Mouse (Mus musculus) urinary bladder, adult 2 months (tissue): ENCODE data around the gene Cyp39a1. TPM values are rescaled to one million over a fixed set of nuclear protein-coding genes. Genes with fewer than 3 reads are reported as not detected.

Experiments used
- DNase-seq: peaks from one replicate; pipeline ENCODE4 v3.0.0; 2022; ENCODE audit warnings: low spot score
- polyA plus RNA-seq: library from polyadenylated mRNA; depleted of rRNA; stranded (reverse); fragments of >200 nt; gene quantifications from 2 replicates; pipeline ENCODE4 v1.2.3, GENCODE M21; 2012; rRNA removed

Cyp39a1 gene
- polyA plus RNA-seq, result 9.9 and 10.5 TPM in 2 replicates

DNA sequence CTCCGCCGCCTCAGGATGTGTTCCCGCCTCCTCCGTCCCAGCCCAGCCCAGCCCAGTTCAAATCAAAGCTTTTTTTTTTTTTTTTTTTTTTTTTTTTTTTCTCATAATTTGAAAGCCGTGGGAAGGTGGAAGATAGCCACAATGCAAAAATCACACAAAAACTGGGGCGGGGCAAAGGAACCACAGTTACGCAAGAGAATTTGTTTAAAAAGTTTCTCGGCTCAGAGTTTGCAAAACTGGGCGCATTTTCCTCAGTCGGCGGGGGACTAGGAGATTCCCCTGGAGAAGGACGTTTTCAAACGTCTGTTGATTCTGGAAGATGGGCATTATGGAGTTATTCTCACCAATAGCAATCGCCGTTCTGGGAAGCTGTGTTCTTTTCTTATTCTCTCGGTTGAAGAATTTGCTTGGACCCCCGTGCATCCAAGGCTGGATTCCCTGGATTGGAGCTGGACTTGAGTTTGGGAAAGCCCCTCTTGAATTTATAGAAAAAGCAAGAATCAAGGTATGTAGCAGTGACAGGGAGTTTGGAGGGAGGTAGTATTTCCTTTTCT, at the start of gene Cyp39a1:
Cyp39a1 (plus strand) TSS at position 136 of the 554 bp plus-strand sequence.
- DNase-seq, result no peak

DNA sequence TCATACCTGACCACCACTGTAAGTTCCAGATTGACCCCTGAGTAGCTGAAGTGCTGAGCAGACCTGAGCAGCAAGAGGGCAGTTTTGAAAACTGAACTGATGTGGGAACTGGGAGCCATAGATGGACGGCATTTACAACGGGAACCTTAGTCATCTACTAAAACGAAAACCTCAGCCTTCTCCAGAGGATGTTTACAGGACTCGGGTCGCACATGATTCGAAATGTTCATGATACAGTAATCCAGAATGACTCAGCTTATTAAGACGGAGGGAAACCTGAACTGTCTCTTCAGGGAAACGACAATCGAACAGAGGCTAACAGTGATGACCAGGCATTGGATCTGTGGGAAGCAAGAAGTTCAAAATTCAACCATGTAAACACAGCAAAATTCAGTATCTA, 48.1 kb upstream of the Cyp39a1 start:
- no peak for DNase-seq

DNA sequence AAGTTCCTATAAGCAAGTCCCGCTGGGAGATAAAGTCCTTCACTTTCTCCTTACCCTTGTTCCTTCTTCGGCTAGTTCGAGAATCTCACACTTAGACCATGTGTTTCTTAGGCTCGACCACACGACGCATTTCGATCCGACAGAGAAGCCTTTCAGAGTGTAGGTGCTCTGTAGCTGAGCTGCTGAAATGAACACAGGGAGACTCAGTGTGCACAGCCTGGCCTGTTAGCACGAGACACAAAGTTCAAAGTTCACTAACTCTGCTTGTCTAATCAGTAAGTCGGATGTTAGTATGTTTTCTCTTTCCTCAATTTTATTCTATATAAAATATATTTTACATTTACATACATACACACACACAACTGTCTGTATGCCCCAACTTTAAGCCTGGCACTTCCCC, 45.1 kb upstream of the Cyp39a1 start:
- DNase-seq, result no peak

DNA sequence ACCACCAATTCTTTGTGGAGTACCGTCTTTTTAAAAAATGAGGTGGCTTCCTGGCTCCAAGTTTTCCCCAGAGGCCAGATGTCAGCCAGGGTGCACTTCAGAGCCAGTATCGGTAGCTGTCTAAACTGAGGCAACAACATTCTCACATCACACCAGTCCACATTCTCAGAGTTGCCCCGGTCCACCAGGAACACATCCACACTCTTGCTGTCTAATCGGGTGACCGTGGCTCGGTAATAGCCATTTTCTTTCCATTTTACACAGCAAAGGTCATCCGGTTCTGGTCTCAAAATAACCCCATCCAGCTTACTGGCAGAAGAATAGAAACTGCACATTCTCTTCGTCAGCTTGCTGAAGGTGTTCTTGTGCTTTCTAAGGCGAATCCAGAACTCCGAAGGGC, 39.0 kb upstream of the Cyp39a1 start:
- no peak for DNase-seq

DNA sequence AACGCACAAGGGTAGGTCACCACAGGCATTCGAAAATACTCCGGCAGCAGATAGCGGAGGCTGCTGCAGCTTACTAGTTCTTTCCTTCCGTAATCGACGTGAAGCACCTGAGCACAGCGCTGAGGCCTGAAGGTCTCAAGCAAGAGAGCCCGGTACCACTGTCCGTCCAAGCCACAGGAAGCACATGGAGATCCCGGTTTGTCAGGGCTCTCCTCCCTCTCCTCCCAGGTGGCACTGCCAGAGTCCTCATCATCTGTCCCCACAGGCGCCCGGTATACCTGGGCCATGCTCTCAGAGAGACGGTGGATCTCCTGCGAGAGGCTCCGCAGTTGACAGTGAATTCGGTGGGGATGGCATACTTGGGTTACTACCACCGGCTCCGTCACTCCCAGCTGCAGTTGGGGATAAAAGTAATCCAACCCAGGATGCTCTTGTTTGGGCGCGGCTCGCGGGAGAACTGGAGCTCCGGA, 38.2 kb upstream of the Cyp39a1 start:
- DNase-seq, result no peak

DNA sequence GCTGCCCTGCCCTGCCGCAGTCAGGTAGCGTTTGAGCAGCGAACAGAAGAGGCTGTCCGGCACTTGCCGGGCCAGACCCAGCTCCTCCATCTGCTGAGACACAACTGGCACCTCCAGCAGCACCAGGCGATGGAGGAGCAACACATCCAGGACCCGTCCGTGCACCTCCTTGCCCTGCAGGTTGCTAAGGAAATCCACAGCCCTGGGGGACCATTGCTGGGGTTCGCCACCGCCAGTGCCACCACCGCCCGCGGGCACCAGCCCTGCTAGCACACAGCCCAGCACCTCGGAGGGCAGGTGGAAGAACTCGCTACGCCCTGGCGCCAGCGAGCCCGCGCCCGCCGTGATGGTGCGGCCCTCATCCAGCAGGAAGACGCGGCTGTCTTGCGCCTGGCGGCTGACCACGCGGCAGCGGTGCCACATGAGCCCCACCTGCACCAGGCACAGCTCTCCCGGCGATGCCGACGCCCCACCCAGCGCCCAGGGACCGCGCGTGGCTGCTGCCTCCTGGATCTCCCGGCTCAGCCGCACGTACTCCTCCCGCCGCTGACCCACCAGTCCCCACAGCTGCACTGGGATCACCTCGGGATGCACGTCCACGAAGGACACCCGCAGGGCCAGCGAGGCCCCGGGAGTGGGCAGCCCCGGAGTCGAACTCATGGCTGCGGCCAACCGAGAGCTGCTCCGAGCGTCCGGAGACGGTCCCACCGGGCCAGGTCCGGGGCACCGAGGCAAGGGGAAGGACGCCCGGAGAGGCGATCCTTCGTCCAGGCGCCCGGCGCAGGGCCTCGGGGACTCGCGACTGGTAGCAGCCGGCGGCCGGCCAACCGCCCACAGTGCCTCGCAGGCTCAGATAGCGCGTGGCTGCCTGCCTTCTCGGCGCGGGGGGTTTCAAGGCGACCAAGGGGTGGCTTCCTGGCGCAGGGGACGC, 37.5 kb upstream of the Cyp39a1 start, which contains the start of gene Tdrd6:
Tdrd6 (minus strand) TSS at position 804 of the 931 bp plus-strand sequence.
- DNase-seq, result peak; percentile 26

DNA sequence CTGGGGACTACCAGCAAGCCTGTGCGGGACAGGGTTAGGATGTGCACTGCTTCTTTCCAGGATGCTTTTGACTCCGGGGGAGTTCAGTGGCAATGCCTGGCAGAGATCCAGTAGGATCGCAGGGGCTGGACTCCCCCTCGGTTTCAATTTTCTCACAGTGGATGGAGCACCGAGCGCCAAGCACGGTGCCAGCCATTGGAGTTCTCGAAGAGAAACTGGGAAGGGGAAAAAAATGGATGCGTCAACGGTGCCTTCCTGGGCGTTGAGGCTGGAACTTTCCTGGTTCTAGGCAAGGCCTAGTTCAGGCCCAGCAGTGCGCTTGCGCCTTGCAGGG, 36.8 kb upstream of the Cyp39a1 start:
- DNase-seq, result no peak

DNA sequence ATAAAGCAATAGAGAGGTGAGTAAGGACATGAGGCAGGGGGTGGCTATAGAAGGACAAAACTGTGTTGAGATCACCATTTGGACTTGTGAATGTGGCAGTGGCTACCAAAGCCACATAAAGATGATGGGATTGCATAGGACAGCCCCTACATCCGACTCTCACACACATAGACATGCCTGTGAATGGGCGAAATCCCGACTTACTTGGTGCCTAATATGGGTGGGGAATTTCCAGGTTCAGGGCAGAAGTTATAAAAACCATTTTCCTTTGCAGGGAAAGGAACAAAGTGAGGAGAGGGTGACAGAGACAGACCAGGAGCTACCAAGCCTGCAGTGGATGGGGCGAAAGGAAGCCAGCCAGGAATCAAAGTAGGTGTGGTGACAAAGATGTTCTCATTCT, 30.1 kb upstream of the Cyp39a1 start:
- no peak for DNase-seq

DNA sequence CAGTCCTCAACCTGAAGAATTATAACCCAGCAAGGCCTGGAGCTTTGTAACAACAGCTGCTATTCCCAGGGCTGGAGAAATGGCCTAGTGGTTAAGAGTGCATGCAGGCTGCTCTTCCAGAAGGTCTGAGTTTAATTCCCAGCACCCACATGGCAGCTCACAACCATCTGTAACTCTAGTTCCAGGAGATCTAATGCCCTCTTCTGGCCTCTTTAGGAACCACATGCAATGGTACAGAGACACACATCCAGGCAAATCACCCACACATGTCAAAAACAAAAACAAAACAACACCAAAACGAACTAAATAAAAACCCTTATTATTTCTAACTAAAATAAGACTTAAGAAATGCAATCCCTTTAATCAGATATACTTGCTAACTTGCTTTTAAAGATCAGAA, 26.4 kb upstream of the Cyp39a1 start:
- no peak for DNase-seq

DNA sequence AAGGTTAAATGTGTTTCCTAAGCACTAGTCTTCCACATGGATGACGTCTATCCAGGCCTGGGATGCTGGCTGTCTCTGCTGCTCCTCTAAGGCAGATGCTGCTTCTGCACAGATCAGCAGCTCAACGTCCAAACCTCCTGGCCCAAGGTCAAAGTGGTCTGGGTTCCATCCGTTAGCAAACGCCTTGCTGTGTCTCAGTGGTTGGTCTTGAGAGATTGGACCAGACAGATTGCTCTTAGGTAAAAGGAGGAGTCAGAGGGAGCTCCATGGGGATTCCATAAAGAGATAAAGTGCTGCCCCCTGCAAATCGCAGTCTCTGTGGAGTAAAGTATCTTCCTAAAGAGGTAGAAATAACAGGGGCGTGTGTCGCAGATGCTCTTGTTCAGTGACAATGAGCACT, 24.0 kb upstream of the Cyp39a1 start:
- no peak for DNase-seq

DNA sequence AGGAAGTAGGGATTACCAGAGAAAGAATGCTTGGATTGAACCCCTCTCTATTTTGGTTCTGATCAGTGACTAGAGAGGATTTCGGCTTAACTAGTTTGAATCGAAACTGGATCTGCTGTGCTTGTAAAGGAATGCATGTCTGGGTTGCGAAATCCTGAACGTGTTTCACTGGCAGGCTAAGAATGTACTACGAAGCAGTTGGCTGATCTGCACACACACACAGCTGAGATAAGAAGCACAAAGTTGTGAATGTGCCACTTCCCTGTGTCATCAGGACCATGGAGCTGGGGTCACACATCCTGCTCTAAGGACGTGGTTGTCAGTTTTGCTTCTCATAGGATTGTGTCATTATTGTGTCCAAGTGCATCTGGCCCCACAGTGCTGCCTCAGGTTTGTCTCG, 22.9 kb upstream of the Cyp39a1 start:
- DNase-seq, result no peak

DNA sequence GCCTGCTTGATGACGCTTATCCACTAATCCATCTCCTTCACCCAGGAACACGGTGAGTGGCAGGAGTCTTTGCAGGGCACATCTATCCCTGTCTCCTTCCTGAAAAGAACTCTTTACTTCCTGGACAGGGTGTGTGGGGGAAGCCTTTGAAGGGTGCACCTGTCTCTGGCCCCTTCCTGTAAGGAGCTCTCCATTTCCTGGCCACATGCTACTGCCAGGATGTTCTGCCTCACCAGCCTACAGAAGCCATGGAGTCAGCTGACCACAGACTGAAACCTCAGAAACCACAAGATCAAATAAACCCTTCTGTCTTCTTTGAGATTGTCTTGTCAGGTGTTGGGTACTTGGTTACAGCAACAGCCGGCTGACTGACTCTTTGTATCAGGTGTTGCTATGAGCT, 22.1 kb upstream of the Cyp39a1 start:
- DNase-seq, result no peak

DNA sequence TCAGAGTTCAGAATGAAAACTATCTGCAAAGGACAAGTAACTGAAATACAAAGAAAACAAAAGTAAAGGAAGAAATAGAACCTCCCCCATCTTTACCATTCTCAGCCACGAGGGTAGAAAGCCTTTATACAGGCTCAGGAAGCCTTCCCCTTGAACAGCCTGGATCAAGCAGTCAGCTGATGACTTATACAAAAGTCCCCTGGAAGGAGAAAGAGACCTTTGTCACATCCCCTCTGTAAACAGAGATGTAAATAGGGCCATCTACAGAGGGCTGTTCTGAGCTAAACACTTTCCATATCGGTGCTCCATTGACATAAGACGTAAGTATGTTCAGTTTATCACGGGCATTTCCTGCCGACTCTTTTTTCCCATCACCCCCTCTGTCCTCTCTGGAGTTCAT, 20.3 kb upstream of the Cyp39a1 start:
- DNase-seq, result no peak

DNA sequence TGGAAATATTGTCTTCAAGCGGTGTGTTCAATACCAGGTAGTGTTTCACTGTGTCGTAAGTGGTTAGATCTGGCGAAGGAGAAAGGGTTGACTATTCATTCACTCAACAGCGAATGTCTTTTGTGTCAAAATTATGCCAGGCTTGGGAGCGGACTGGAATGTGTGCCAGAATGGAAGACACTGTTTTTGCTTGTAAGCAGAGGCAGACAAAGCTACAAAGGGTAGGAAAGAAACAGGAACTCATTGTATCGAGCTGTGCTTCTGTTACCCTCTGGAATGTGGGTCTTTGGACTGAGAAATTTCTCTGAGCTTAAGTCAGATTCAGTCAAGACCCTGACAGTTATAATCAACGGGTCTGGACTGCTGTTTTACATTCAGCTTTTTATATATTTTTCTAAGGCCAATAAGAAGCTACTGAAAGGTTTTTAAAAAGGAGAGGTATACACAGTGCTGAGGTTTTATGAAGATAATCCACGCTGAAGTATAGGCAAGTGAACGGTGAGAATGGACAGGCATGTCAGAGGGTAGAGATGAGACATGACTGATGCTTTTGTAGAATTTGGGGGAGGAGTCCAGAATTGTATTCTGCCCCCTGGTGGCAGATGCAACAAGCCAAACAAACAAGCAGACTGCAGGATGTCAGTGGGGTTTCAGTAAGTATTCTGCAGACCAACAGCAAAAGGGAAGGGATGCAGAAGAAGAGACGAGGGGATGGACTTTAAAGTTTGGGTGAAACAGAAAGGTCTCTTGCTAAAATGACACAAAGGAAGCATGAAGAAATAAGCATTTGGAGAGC, 17.4 kb upstream of the Cyp39a1 start:
- DNase-seq, result no peak

DNA sequence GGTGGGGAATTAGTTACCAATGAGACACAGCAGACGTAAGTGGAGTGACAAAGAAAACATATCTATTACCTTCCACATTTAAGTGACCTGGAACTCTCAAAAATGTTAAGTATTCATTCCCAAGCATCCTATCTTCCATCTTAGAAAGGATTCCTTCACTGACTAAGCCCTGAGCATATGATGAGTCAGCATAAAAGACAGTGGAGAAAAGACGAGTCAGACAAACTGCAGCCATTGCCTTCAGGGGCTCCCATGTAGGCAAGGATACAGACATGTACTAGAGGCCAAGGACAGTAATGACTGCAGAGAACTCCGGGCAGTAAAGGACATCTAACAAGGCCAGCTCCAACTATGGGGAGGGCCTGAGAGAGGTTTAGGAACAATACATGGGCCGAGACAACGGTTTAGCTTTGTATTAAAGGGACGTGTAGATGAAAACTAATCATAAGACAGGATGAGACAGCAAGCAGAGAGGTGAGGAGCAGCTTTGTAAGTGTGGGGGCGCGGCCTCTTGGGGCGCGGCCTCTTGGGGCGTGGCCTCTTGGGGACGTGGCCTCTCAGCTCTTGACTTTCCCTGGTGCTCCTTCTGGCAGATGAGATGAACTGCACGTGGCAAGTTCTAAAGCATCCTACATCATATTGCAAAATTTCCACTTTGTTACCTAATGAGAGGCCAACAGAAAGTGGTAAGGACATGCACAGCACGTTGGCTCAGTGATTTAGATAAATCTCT, 15.7 kb upstream of the Cyp39a1 start:
- no peak for DNase-seq

DNA sequence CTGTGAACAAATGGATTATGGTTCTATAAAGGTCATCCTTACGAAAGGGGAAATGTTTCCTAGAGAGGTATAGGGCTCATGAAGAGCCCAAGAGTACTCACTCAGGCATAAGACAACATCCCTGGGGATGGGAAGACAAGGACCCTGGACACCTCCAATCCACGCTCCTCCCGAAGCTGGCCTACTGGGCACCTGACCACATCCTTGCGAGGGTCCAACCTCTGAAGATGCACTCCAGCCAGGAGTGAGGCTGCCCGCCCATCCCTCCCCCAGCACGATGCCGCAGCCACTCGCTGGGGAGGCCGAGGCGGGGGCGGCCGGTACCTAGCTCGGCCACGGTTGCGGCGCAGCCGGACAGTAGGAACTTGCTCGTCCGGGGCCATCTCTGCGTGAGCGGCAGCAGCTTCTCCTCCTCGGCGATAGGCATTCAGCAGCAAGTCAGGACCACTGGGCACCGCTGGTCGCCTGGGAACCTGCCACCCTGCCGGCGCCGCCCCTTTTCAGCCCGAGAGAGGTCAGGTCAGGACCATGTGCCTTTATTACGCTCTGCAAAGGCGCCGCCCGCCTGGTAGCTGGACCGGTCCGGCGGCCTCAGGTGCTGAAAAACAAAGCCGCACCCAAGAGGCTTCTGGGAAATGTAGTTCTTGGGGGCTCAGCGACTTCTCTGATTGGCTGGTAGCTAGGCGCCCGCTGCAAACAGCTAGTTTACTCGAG, 492 bp upstream of the Cyp39a1 start, which contains the start of gene Slc25a27:
Slc25a27 (minus strand) TSS at position 639 of the 714 bp plus-strand sequence.
- peak; percentile 78 for DNase-seq

DNA sequence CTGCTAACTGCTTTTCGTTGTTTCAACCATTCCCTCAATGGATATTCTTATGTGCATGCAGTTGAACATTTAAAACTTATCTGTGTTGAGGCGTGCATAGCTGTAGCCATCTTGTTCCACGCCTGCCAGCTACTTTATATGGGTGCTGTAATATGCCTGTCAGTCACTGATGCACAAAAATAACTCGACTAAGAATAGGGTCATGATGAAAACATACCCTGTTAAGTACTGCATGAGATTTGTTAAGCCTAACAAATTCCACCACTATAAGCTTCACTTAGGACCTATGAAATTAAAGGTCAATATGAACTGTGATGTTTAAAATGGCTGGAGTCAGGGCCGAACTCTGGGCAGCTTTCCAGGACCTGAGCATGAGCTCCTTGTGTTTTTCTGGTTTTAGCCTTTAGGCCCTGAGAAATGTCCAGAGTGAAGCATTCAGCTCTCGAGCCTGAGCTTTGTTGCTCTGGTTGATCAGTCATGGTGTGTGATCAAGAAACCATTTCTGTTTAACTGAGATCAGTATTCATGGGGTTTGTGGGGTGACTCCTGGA, 2.0 kb downstream of the Cyp39a1 start:
- no peak for DNase-seq

DNA sequence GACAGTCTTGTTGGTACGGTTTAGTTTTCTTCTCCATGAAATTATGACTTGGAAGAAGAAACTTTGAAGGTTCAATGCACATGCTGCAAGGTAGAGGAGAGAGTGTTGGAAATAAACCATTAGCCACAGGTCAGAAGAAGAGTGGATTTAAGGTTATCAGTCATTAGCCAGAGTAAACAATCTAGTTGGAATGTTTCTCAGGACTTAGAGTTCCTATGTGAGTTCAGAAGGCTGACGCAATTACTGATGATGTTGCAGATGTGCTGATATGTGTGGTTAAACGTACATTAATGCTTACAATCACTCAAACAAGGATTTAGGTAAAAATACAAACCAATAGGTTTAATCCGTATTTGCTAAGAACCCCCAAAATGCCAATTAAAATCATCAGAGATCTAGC, 4.7 kb downstream of the Cyp39a1 start:
- DNase-seq, result no peak

DNA sequence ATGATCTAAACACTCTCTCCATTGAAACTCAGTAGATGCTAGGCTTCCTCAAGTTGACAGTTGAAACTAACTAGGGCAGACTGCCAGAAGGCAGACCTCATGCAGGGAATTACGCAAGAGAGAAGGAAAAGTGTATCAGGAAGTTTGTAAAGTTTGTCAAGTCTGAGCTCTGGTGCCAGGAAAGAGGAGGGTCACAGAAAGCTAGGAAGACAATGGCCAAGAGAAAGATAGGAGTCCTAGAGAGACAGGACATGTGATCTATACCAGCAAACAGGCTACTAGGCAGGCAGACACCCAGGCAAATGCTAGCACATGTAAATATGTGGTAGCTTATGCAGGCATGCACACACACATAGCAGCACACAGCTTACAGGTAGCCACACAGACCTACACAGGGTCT, 8.0 kb downstream of the Cyp39a1 start:
- no peak for DNase-seq

DNA sequence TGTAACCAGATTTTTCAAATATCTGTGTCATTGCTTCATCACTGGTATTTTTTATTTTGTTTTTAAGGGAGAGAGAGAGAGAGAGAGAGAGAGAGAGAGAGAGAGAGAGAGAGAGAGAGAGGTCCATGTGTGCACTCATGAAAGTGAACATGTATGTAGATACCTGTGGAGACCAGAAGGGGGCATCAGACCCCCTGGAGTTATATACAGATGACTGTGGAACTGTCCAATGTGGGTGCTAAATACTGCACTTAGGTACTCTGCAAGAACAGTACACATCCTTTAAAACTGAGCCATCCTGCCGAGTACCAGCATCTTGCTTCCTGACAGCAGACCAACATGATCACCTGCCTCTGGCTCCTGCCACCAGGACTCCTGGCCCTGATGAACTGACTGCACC, 9.0 kb downstream of the Cyp39a1 start:
- DNase-seq, result no peak

DNA sequence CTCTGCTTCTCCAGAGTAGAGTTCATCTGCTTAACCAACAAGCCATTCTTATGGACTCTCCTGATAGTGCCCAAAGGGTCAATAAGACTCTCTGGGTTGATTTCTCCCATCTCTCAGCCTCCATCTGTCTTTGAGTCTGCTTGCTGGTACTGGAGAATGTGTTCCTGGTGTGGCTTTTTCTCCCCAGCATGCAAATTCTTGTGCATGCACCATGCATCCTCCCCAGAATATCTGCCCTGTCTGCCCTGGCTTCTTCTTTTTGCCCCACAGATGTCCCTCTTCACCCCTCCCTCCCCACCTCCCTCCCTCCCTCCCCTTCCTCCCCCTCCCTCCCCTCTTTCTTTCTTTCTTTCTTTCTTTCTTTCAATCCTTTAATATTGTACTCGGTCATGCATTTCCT, 10.1 kb downstream of the Cyp39a1 start:
- no peak for DNase-seq
